Mouse (Mus musculus): ENCODE data around the gene Thada.

Thada gene

DNA sequence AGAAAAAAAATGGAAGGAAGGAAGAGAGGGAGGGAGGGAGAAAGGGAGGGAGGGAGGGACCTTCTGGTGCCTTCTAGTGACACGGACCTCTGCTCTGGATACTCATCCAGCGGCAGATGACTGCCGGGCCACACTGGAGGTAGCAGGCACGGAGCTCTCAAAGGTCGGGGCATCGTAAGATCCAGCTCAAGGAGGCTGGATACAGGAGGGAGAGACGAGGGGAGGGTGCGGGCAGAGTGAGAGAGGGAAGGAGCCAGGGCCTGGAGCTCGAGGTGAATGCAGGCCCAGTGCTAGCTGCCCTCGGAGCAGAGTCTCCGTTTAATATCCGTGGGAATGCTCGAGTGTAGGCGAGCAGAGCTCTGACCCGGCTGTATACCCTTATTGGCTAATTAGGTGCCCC lies 307.1 kb downstream of the Thada start:
- peak; percentile 8 for DNase-seq (ENCODE audit: low spot score)

DNA sequence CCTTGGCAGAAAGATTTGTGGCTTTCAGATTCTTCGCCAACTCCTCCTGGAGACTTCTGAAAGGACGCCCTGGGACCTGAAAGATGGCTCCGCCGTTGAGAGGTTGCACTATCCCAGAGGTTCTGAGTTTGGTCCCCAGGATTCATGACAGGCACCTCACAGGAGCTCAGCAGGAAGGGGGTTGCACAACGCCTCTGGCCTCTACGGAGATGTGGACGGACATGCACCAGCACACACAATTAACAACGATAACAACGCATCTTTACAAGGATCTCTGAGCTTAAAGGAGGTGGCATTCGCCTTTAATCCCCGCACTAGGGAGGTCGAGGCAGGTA lies 307.6 kb downstream of the Thada start:
- DNase-seq (ENCODE audit: low spot score) = peak; percentile 3

DNA sequence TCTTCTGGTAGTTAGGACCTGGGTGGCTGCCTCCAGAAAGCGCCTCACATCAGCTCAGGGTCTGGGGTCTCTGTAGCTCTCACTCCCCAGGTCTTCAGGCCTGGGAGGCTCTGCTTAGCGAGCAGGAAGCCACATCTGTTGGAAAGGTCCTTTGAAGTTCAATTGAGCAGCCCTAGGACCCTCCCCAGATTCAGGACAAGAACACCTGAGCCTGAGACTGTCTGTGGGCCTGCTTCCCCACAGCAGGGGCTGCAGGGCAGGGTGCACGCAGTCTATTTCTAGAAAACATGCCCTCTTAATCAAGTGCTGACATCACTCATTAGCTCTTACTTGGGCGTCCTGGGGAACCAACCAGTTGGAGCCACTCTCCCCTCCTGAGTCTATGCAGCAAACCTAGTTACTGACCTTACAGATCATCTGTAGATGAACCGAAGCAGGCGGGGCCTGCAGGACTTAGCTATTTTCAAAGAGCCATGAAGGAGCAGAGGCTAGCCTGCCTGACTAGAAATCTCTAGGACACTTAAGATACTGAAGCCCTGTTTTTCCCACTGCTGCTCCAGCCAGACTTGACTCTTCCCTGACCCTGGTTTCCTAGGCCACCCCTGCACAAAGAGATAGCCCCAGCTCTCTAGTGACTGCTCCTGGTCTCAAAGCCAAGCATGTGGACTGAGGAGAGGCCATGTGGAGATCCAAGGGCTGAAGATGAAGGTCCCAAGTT lies 308.1 kb downstream of the Thada start:
- no peak for DNase-seq (ENCODE audit: low spot score)

DNA sequence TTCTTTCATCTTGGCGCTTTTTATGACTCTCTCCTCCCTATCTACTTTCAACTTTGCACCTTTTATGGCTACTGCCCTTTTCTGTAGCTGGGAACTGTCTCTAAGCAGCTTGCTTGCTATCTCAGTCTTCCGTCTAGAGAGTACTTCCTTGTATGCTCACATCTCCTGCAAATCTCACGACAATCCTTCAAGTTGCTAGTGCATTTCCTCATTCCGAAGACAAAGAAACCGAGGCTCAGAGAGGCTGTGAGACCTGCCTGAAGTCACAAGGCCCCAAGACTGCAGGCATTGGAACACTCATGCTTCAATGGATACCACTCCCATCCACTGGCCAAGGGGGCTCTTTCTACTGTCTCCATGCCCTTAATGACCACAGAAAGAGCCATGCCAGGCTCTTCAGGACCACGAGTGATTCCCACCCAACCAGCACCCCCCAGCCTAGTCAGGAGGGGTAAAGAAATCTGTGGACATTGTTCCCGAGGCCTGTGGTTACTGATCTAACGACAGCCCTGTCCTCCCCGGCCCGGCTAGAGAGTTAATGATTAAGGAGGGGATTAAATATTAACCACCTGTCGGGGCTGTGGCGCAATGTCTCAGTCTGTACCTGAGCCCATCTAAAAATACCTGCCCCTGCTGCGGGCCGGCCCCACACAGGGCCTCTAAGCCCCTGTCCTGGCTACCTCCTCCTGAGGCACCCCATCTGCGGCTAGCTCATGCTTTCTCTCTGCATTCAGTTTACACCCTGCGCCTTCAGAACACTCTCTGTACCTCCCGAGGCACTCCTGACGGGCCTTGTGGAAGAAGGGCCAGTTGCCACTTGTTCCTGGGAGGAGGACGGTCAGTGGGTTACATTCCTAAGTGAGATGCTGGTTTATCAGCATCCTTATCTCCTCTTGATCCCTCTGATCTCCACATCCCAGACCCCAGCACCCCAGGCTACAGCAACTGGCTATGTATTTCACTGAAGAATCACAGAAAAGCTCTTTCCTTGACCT lies 309.0 kb downstream of the Thada start:
- no peak for DNase-seq (ENCODE audit: low spot score)

DNA sequence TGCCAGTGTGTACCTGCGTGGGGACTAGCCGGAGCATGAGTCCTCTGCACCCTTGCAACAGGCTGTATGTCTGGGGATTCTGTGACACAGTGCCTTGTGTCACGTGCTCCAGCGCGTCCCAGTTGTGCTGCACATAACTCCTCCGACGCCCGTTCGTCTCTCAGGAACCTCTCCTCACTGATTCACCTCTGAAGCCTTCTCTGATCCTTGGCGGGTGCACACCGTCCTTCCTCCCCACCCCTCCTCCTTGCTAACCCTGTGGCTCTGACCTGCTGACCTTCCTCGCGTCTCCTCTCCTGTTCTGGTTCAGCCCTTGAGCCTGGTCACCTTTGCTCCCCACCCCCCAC lies 309.8 kb downstream of the Thada start:
- DNase-seq (ENCODE audit: low spot score) = peak; percentile 38

DNA sequence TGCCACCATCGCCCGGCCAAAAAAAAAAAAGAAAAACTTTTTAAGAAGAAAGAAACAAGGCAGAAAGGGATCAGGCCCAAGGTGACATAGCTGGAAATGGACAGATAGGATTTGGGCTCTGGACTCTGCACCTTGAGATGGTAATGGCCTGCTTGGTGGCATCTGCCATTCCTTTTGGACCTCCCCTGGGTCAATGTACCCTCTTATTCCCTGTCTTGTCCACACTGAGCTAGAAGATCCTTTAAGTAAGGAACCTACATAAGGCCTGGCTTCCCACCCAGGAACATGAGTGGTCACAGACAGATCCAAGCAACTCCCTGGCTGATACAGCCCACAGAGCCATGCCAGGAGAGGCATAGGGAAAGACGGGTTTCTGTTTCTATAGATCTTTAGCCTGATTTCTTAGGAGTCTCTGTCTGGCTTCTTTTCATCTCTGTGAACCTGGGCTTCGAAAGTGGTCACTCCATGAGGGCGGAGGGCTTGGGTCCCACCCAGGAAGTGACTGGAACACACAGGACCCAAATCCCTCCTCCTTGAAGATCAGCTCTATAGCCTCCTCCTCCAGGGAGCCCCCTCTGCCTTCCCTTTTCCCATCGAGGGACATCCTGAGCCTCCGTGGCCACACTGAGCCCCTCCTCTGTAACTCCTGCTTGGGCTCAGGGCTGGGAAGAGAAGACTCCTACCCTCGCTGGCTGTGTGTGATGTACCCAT lies 310.3 kb downstream of the Thada start:
- DNase-seq (ENCODE audit: low spot score) = no peak

DNA sequence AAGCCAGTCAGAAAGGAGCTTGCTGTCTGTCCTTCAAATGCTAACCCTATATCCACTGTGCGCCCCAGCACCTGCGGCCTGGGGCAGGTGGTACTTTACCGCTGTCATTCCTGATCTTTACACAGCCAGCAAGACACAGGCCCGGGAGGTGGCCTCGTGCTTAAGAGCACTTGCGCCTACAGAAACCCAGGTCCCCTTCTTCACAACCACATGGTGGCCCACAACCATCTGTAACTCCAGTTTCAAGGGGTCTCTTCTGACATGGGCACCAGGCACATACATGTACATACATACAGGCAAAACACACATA lies 311.0 kb downstream of the Thada start:
- DNase-seq (ENCODE audit: low spot score) = no peak

DNA sequence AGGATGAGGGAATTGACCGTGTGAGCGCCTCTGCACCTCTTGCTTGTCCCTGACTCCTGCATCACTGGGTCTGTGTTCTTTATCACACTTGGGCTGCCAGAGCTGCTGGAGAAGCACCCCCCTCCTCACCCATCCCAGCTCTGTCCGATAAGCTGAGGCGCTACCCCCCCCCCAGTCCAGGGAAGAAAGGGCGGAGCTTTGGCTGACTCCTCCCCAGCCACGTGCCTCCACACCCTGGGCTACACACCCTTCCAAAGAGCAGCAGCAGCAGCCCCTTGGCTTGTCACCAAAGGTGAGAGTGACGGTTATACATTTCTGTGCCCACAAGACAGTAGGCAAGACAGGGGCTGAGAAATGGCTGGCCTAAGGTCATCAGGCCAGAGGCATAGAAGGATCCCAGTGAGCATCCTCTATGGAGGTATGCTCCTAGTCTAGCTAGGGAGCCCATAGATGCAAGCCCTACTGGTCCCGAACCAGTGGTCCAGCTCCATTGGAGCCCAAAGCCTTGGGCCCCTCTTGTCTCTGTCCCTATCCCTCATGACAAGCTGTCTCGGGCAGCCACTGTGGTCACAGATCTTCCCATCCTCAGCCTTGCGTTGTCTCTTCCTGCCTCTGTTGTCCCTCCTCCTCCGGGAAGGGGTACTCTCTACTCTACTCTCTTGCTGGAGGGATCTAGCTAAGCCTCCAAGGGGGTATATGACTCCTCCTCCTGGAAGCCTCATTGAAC lies 311.5 kb downstream of the Thada start:
- DNase-seq (ENCODE audit: low spot score) = no peak

DNA sequence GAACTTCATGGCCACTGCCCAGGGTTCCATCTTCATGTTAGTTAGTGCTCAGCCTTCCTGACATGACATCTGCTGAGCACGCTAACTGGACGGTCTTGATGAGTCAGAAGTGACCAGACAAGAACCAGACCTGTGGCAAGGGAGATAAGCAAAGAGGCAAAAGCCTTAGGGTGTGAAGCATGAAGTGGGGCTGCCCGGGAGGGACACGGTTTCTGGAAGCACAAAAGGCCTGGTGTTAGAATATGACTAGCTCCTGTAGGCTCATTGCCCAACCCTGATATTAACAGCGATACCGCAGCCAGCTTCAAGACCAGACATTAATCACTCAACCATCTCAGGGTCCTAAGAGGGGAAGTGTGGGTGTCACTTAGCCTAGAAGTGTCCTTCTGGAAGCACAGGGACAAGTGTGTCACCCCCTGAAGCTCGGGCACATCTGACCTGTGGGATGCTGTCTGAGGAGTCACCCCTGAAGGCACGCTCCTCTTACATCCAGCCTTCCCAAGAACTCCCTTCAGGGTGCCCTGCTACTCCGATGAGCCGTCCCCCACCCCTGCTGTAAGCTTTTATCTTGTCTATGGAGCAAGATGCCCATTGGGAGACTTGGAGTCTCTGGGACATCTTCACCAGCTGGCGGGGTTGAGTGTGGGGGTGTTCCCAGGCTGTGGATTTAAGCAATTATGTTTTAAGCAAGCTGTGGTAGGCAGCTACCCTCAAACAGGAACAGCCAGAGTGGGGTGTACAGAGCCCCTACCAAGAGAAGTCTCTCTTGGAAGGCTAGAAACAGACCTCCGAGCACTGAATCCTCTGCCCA lies 312.8 kb downstream of the Thada start:
- no peak for DNase-seq (ENCODE audit: low spot score)

DNA sequence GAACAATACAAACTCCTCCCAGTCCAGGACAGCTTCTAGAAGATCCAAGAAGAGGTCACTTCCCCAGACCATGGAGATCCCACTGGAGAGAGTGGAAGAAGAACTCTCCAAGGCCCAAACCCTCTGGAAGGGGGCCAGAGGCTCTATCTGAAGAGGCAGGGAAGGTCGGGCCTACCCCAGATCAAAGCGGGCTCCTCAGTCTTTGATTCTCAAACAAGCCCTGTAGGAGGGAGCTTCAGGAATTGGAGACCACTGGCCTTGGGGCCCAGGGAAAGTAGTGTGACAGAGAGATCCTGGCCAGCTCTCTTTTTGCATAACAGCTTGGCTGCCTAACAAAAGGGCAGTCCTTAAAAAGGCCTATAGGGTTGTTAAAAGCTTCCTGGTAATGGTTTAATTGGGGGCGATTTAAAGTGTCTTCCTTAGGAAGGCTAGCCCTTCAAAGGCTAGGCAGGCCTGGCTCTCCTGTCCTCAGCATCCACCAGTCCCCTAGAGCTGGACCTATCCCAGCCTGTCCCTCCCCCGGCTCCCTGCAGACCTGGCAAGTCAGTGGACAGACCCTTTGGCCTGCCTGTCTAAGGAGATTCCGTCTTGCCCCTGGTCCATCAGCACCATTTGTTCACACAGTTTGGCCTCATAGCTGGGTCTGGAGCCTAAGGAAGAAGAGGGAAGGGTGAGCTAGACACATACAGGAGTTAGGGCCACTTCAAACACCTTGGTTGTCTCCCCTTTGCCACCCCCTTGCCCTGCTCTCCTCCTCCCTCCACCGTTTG lies 313.6 kb downstream of the Thada start:
- no peak for DNase-seq (ENCODE audit: low spot score)

DNA sequence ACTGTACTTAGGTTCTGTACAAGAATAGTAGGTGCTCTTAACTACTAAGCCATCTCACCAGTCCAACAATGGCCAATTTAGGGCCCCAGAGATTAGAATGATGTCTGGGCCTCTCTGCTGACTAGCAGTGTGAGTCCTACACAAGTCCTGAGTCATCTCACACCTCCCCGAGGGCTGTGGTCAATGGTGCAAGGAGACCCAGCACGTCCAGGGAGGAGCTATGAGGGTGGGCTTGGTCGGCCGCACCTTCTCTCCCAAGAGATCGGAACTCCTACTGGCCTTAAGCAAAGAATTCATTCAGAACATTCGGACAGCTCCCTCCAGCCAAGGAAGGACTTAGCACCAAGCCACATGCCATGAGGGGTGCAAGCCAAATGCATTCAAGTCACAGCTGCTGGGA lies 314.7 kb downstream of the Thada start:
- DNase-seq (ENCODE audit: low spot score) = no peak

DNA sequence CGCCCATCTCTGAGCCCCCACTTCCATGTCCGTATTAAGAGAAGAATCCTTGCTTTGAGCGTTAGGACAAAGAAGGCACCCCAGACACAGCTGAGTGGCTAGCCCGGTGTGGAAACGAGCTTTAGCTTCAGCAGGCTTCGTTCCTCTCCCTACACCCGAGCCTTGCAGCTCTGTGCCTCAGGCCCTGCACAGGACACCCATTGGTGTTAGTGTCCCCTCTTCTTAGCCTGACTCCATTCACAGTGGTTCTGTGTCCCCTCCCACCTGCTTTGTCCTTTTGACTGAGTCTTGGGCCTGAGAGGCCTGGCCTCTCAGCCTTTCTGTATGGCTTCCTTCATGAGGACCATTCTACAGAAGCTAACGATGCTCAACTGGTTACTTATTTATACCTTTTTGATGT lies 315.7 kb downstream of the Thada start:
- no peak for DNase-seq (ENCODE audit: low spot score)

DNA sequence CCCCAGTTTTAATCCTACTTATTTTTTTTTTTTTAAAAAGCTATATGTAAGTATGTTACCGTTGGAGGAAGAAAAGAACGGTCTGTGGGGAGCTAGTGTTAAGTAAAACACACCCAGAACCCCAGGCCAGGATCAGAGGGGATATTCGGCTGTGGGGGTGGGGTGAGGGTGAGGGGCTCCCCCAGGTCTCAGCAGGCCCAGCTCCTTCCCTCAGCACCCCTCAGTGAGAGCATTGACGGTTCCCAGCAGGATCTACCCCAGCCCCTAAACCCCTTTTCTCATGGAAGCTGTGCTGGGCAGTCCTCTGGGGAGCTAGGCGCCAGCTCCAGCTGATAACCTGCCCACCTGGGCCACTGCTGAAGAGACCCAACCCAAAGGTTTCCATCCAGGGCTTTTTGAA lies 316.4 kb downstream of the Thada start:
- no peak for DNase-seq (ENCODE audit: low spot score)

DNA sequence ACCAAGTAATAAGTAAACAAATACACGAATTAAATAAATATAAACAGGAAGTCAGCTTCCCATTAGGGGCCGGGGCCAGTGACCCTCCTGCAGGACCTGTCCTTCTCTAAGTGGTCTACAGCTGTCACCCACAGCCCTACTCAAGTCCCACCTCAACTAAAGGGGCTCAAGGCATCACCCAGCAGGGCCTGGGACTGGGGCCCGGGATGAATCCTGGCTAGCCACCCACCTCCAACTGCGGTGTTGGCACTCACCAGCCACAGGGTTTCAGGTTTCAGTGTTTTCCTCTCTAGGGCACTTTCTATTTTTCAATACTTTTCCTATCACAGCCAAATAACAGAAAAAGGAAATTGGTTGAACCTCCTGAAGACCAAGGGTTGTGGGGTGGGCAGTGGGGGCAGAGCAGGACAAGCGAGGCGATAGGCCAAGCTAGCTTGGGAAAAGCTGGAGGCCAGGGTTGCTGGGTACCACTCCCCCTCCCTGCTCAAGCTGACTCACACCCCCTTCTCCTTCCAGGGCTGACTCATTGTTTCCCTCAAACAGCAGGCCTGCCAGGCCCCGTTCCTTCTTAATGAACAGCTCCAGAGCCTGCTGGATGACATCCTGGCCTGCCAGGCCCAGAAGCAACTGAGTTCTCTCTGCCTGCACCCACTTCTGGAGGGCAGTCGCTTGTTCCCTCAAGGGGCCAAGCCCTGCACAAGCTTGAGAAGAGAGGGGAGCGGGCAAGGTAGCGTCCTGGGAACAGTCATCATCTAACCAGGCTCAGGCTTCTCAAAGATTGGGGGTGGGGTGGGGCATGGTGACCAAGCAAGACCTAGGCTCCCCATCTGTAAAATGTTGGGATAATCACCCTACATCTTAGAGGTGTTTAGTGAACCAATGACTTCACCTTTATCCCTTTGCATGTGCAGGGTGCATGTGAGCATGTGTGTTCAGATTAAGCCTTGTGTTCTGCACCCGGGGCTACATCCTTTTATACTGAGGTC lies 317.2 kb downstream of the Thada start:
- DNase-seq (ENCODE audit: low spot score) = peak; percentile 69

DNA sequence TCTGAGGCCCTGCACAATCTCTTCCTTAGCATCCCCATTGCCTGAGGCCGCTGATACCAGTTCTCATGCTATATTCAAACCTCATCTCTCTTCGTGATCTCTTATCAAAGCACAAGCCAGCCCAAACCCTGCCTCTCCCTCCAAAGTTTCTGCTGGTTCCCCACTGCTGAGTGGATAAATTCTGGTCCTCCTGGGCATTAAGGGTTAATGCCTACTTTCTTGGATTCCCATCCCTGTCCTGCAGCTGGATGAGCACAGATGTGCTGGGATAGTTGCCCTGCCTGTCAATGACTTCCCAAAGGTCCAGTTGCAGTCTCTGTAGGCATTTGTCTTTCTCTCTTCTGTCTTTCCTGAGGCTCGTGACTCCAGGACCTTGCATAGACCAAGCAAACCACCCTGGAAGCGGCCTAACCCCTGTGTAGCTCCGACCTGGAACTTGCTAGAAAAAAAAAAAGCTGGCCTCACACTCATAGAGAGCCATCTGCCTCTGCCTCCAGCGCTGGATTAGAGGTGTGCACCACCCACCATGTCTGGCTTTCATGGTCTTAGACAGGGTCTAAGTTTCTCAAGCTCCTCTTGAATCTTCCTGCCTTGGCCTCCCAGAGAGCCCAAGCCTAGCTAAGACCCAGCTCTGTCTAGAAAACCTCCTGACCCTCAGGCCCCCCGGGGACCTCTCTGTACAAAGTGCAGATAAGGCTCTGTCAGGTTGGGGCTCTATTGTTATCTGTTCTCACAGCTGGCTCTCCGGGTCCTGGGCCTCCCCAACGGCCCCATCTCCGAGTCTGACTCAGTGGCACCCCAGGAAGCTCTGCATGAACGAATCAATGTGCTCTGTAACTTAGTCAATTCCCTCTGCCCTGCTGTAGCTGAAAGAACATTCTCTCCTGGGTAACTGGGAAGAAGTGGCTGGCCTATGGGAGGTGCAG lies 318.6 kb downstream of the Thada start:
- DNase-seq (ENCODE audit: low spot score) = no peak

DNA sequence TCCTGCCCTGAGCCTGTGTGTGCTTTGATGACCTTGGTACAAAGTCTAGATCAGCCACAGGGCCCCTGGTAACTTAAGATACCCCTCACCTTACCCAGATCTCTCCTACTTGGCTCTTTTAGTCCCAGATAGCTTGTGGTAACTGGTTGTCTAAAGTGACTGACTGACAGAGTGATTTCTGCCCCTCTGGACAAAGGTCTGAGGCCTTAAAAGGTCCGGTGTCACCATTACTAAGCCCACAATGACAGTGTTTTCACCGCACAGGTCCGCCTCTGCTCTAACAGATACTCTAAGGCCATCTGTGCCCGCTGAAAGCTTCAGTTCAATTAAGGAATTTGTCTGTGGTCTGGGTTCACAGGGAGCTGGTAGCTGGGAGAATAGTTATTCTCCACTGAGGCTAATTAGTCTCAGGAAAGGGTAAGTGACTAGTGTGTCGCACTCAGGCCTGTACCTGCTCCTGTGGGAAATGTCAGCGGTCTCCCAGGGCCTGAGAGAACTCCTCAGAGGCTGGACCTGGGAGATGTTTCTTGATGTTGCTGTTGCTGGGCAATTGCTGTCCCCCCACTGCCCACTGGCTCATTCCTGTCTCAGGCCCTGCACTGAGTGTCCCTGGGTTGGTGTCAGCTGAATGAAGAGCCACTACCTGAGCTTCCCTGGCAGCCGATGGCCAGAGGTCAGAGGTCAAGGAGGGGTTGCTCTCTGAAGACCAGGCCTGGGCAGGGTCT lies 319.4 kb downstream of the Thada start:
- DNase-seq (ENCODE audit: low spot score) = no peak

DNA sequence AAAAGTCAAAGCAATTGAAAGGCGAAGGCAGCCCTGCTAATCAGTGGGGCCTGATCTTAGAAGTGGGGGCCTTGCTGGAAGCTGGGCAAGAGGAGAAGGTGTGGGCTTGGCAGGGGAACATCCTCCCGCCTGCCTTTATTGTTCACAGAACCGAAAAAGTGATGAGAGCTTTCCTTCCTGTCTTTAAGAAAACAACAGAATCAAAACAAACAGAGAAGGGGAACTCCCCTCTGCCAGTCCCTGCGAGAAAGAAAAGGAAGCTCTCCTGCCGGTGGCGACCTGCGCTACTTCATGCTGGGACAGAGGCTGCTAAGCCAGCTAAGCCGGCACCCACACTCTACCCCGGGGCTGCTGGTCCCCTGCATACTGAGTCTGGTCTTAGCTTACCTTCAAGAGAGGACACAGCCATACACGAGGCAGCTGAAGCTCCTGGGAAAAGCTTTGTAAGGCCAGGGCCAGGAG lies 320.1 kb downstream of the Thada start:
- DNase-seq (ENCODE audit: low spot score) = no peak
